In the genomic region with DNA sequence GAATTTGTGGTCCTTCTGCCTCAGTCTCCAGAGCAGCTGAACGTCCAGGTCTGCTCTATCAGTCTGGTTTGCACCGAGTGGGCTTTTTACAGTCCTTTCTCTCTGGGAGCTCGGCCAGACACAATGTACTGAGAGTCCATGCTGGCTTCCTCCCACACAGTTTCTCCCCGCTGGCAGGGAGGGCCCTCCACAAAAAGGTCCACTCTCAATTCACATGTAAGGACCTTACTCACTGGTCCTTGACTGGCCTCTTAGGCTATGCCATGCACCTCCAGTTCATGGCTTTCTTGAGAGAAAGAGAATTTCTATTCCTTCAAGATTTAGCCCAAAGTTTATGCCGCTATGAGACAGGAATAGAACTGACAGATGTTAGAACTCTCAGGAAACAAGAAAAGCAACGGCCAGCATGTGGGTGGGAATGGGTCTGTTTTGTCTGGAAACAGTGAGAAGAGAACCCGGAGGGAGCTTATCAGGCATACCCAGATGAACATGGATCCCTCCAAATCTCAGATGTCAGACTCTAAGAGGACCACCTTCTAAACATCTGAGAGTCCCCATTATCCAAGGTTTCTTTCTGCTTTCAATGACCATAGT, we compare ENCODE assay signal across 22 mouse cellular contexts. TPM values are rescaled to one million over a fixed set of nuclear protein-coding genes. Genes with fewer than 3 reads are reported as not detected.
A peak's percentile ranks its signal among the peaks of the same experiment; 100 is the strongest.
DNase-seq lines count a peak whose midpoint lies in the region; ATAC-seq and TF ChIP-seq lines count a peak whose summit lies in the region.
"Had no signal": no experiment of that assay in that cellular context is flagged by ENCODE, and none has a peak within 500 bp of the region (broad histone marks: within the 10 kb centered on the region; RNA-seq: fewer than 3 reads in every experiment).

No protein-coding gene starts in this region.

- H3K4me1 ChIP-seq in forebrain, embryonic 16.5 days (replicated peaks; ENCODE audit: control insufficient read depth, insufficient read depth, low read length), result no peaks in the 10 kb centered on the region
- H3K4me1 ChIP-seq: embryonic facial prominence, embryonic 15.5 days; forebrain, embryonic 10.5 days; hindbrain, embryonic 12.5 days; limb, embryonic 15.5 days; midbrain, embryonic 12.5 days had no signal

- no peak overlapping the region for H3K4me2 ChIP-seq in forebrain, embryonic 16.5 days (ENCODE audit: low read length)
- H3K4me2 ChIP-seq: embryonic facial prominence, embryonic 15.5 days; hindbrain, embryonic 12.5 days; kidney, embryonic 15.5 days; limb, embryonic 15.5 days; midbrain, embryonic 12.5 days had no signal

- H3K27ac ChIP-seq in left cerebral cortex, adult 2 months, result peak overlapping the region; percentile 25
- H3K27ac ChIP-seq in forebrain, embryonic 16.5 days (ENCODE audit: low read length), result no peak overlapping the region
- H3K27ac ChIP-seq: embryonic facial prominence, embryonic 15.5 days; forebrain, embryonic 10.5 days; hindbrain, embryonic 12.5 days; kidney, embryonic 15.5 days; limb, embryonic 15.5 days; midbrain, embryonic 12.5 days had no signal

- no peak overlapping the region for H3K9ac ChIP-seq in forebrain, embryonic 16.5 days (replicated peaks; ENCODE audit: low read depth, low read length)
- H3K9ac ChIP-seq: embryonic facial prominence, embryonic 15.5 days; hindbrain, embryonic 12.5 days; kidney, embryonic 15.5 days; limb, embryonic 15.5 days; liver, postnatal 0 days; midbrain, embryonic 12.5 days had no signal

- WGBS in forebrain, embryonic 16.5 days, result 78% methylated on average over 7 of the region's 7 CpGs

- intact Hi-C loops in left cerebral cortex, adult 2 months (cut with DNase I), result loop anchor here (1.0 kb wide), 1 partner anchor 24 kb away; no protein-coding TSS in a partner anchor

- DNase-seq in layer of hippocampus, adult 11-12 months (ENCODE audit: low spot score), result peak; percentile 39
- no peak for DNase-seq in layer of hippocampus, postnatal 25 days (ENCODE audit: extremely low spot score in 1 of 2, low spot score in 1 of 2)
- peak; percentile 61 for DNase-seq in right cerebral cortex, adult 18-20 months
- DNase-seq in right cerebral cortex, postnatal 14 days, result no peak
- peak in 1 of 2 experiments; percentile 42 for DNase-seq in left cerebral cortex, adult 2 months (ENCODE audit: extremely low spot score in 1 of 2, low spot score in 2 of 2)
- DNase-seq in right cerebral cortex, postnatal 36 days (ENCODE audit: low spot score in 2 of 2), result peak; percentile 43 to 66
- DNase-seq in adipocyte (ENCODE audit: low spot score), result no peak
- DNase-seq: cerebellum, postnatal 10 days; embryo, embryonic 11 days; liver, postnatal 0 days; lung, postnatal 36 days had no signal

- no peaks in the 10 kb centered on the region for H3K9me3 ChIP-seq in forebrain, embryonic 16.5 days (ENCODE audit: control insufficient read depth, low read length)
- H3K9me3 ChIP-seq: embryonic facial prominence, embryonic 15.5 days; forebrain, embryonic 10.5 days; hindbrain, embryonic 12.5 days; kidney, embryonic 15.5 days; limb, embryonic 15.5 days; midbrain, embryonic 12.5 days had no signal

- no peak for TF ChIP-seq CTCF in left cerebral cortex, adult 2 months (IDR thresholded peaks at IDR 0.05)

- no peak for ATAC-seq in forebrain, embryonic 16.5 days
- ATAC-seq: activated CD4-positive, CD25-positive, alpha-beta regulatory T cell, adult 4 months; inflammation-experienced regulatory T-cells, adult 6 months; liver, postnatal 0 days; Patski had no signal

- H3K4me3 ChIP-seq in left cerebral cortex, adult 2 months, result no peak overlapping the region
- no peak overlapping the region for H3K4me3 ChIP-seq in forebrain, embryonic 16.5 days (replicated peaks; ENCODE audit: low read length)
- H3K4me3 ChIP-seq: embryonic facial prominence, embryonic 15.5 days; forebrain, embryonic 10.5 days; hindbrain, embryonic 12.5 days; kidney, embryonic 15.5 days; limb, embryonic 15.5 days; midbrain, embryonic 12.5 days had no signal

- H3K27me3 ChIP-seq in forebrain, embryonic 16.5 days (replicated peaks; ENCODE audit: control insufficient read depth, insufficient read depth, low read length), result no peaks in the 10 kb centered on the region
- H3K27me3 ChIP-seq: embryonic facial prominence, embryonic 15.5 days; hindbrain, embryonic 12.5 days; kidney, embryonic 15.5 days; limb, embryonic 15.5 days; midbrain, embryonic 12.5 days had no signal

- H3K36me3 ChIP-seq in forebrain, embryonic 16.5 days (ENCODE audit: control insufficient read depth, insufficient read depth), result peaks cover 9% of the 10 kb centered on the region
- H3K36me3 ChIP-seq: embryonic facial prominence, embryonic 15.5 days; forebrain, embryonic 10.5 days; kidney, embryonic 15.5 days; limb, embryonic 15.5 days had no signal

RNA-seq across cellular contexts. Expression of gene Tmem245, which starts 18.4 kb away (rescaled TPM):
- total RNA-seq in layer of hippocampus, postnatal 25 days (2021), result 10 to 100 TPM; 29.8 to 31.0 TPM
- total RNA-seq in left cerebral cortex, adult 2 months (2021), result 10 to 100 TPM; 41.7 to 42.2 TPM
- 8.3 and 8.7 TPM in 2 replicates for polyA plus RNA-seq in forebrain, embryonic 16.5 days (2015; fragmentation: Nextera tagmentation; extraction: Ambion mirVana)

RNA-seq across cellular contexts. Expression of gene Frrs1l, which starts 24.5 kb away (rescaled TPM):
- total RNA-seq in layer of hippocampus, postnatal 25 days (2021), result 100 to 1,000 TPM; 202 to 207 TPM
- 100 to 1,000 TPM; 204 to 212 TPM for total RNA-seq in left cerebral cortex, adult 2 months (2021)
- polyA plus RNA-seq in forebrain, embryonic 16.5 days (2015; fragmentation: Nextera tagmentation; extraction: Ambion mirVana), result 25.3 and 28.6 TPM in 2 replicates
- polyA plus RNA-seq: heart, postnatal 0 days; inflammation-experienced regulatory T-cells, adult 6 months; liver, postnatal 0 days; Patski had no signal

Comparison
In these comparisons a context has a peak if more than half of its experiments do, and no peak if none do; other contexts are left out.
1. DNase-seq: peak in layer of hippocampus, adult 11-12 months (single experiment), right cerebral cortex, adult 18-20 months (single experiment) and right cerebral cortex, postnatal 36 days (2 of 2); none in layer of hippocampus, postnatal 25 days (0 of 2), right cerebral cortex, postnatal 14 days (single experiment) and adipocyte (single experiment).